Mouse (Mus musculus) adipocyte (in vitro differentiated cells): Measurements from ENCODE around the gene 9130023H24Rik.
A peak's percentile ranks its signal among the peaks of the same experiment; 100 is the strongest.

Experiments
- DNase-seq: peaks from one replicate; pipeline ENCODE4 v3.0.0-alpha.2; 2016; ENCODE audit warnings: low spot score

Gene 9130023H24Rik

DNA sequence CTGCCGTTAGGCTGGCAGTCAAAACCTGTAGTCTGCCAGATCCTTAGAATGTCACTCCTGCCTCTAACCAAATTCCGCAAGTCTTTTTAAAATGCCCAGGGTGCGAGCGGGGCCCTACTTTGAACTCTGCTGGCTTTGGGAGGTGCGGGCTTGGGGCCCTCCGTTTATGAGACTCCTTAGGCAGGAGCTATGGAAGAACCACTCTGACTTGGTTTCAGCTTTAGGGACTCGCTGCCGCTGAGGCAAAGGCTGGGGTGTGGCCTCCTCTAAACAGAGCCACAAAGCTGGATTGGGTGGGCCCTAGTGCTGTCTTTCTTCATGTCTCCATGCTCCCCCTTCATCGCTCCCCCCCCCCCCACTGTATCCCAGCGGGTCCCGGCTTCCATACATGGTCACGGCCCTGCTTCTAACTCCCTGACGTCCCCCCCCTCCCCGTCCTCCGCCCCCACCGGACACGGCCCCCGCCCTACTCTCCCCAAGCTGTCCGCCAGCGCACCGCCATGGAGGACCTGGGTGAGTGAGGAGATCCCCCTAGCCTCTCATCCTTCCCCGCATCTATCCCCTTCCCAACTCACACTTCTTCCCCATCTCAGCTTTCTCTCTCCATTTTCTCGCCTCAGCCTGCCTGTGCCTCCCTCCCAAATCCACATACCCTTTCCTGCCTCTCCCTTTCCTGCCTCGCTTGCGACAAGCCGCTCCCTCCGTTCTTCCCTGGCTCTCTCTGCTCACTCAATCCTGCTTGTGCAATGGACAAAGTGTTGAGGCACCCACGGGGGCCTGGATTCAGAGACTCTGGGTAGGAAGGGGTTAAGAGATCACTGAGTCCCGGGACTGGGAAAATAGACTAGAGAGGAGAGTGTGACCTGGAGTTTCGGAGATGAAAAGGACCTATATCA lies 8.9 kb upstream of the 9130023H24Rik start, which contains the start of gene Tgfb1i1:
Tgfb1i1 (plus strand) TSS at position 317 of the 896 bp plus-strand sequence.
- peak; percentile 54 for DNase-seq

DNA sequence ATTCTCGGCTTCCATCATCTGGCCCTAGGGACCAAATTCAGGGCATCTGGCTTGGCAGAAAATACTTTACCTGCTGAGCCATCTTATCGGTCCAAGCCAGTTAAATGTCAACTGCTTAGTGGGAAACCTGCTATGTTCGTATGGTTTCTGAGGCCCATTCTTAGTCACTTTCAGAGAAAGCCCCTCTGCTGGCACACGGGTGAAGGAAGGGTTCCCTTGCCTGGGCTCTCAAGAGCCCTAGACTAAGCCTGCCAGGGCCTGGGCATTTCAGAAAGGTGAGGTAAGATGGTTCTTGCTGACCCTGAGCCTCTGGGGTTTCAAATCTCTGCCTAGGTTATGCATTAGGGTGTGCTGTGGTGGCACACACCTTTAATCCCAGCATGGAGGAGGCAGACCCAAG lies 7.7 kb upstream of the 9130023H24Rik start:
- no peak for DNase-seq

DNA sequence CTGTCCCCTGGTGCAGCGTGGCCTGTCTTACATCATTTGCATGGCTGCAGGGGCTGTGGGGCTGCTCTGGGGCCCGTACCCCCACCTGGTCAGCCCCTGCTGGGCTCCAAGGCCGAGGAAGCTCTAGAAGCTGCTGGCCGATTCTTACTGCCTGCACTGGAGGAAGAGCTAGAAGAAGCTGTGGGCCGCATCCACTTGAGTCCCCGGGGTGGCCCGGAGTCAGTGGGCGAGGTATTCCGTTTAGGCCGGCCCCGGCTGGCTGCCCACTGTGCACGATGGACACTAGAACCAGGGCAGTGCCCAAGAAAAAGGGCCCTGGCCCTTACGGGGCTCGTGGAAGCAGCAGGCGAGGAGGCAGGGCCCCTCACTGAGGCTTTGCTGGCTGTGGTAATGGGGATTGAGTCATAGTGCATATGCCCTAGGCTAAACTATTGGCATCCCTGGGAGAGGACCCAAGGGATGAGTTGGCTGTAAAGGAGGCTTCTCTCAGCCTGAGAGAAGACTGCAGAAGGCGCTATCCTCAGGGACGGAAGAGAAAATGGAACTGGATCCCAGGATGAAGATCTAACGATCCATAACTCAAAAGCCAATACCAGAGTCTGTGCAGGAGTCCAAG lies 6.7 kb upstream of the 9130023H24Rik start:
- no peak for DNase-seq

DNA sequence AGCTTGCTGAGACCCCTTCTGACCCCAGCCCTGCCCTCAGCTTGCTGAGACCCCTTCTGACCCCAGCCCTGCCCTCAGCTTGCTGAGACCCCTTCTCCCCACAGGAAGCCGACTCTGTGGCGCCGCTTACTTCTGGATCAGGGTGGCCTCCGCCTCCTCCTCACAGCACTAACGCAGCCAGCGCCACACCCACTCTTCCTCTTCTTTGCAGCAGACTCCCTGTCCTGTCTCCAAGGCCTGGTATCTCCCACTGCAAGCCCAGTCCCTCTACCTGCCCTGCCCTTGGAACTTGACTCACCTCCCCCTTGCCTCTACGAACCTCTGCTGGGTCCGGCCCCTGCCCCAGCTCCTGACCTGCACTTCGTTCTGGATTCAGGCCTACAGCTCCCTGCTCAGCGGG lies 6.1 kb upstream of the 9130023H24Rik start:
- no peak for DNase-seq

DNA sequence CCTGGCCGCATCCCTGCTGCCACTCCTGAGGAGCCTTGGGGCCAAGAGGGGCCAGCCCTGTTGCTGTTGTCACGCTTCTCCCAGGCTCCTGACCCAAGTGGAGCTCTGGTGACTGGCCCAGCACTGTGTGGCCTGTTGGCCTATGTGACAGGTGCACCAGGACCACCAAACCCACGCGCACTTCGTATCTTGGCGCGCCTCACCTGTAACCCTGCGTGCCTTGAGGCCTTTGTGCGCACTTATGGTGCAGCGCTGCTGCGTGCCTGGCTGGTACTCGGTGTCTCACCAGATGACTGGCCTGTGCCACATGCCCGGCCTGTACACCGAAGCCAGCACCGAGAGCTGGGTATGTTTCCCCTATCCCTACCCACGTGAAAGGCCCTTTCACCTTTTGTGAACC lies 4.5 kb upstream of the 9130023H24Rik start:
- DNase-seq = no peak

DNA sequence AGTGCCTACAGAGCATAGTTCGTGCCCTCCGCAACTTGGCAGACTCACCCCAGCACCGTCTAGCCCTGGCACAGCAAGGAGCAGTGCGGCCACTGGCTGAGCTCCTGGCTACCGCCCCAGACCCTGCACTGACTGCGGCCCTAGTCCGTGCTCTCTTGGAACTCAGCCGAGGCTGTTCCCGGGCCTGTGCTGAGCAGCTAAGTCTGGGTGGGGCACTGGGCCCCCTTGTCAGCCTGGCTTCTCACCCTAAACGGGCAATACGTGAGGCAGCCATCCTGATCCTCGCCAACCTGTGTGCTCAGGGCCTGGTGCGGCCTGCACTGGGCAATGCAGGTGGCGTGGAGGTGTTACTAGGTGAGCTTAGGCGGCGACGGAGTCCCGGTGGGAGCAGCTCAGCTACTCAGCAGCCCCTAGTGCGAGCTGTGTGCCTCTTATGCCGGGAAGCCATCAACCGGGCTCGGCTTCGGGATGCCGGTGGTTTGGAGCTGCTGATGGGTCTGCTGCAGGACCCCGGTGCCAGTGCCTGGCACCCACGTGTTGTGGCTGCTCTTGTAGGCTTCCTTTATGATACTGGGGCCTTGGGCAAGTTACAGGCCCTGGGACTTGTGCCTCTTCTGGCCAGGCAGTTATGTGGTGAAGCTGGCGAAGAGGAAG lies 2.4 kb upstream of the 9130023H24Rik start:
- peak; percentile 18 for DNase-seq

DNA sequence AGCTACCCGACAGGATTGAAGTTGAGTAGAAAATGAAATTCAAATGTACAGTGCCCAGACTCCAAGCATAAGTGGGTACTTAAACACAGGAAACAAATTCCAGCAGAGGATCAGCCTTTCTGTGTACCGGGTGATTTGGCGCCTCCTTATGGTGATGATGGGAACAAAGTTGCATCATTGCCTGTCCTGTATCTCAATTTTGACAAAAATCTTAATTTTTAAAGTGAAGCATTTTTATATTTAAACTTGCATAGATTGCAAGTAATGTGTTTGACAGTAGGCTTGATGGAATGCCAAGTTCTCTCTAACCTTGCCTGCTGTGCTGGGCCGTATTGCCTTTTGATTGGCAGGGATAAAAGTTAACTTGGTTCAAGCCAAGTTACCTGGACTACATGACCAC lies 1.2 kb upstream of the 9130023H24Rik start:
- DNase-seq = peak; percentile 68

DNA sequence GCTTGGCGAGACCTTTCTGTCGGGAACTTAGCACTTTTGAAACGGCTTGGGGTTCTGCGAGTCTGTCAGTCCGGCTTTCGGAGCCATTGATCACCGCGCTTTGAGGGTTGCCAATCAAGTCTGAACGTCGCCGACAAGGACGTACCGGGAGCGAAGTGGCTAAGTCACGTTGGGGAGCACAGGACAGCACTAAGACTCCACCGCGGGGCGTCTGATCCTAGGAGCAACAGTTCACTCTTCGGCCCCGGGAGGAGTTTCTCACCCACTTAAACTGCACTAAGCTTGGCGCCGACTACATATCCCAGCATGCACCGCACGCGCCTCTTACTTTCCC lies 271 bp downstream of the 9130023H24Rik start:
- DNase-seq = no peak

DNA sequence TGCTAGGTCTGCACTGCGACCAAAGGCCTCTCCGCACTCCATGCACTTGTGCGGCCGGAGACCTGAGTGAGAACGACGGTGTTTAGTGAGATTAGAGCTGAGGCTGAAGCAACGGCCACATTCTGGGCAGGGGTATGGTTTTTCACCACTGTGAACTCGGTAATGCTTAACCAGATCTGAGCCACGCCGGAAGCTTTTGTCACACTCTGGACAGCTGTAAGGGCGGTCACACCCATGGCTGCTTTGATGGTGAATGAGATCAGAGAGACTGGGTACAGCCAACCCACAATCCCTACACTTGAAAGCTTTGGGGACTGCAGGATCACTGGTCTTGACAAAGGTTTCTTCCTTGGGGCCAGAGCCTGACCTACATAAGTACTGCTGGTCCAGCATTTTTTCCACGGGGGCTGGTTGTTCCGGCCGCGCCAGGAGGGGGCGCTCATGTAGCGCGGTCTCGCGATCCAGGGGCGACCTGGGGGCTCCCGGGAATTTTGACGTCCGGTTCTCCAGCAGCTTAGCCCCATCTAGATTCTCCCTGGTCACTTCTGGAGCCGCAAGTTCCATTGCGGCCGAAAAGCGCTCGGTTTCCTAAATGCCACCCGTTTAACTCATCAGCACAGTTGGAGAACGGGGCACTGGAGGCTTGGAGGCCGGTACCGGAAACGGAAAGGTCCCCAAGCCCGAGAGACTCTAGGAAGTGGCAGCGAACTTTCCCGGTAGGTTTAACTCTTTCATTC lies 807 bp downstream of the 9130023H24Rik start, which contains the start of gene Armc5:
Armc5 (plus strand) TSS at position 487 of the 737 bp plus-strand sequence.
- DNase-seq = peak; percentile 77

DNA sequence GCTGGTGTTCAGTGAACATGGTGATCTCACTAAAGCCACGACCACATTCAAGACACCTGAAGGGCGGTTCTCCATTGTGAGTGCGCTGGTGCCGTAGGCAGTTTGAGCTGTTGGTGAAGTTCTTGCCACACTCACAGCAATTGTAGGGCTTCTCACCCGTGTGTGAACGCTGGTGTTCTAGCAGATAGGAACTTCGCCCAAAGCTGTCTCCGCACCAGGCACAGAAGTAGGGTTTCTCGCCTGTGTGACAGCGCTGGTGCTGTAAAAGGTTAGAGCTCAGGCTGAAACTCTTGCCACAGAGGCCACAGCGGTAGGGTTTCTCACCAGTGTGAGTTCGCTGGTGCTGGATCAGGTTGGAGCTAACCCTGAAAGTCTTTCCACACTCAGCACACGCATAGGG lies 1.4 kb downstream of the 9130023H24Rik start:
- no peak for DNase-seq

DNA sequence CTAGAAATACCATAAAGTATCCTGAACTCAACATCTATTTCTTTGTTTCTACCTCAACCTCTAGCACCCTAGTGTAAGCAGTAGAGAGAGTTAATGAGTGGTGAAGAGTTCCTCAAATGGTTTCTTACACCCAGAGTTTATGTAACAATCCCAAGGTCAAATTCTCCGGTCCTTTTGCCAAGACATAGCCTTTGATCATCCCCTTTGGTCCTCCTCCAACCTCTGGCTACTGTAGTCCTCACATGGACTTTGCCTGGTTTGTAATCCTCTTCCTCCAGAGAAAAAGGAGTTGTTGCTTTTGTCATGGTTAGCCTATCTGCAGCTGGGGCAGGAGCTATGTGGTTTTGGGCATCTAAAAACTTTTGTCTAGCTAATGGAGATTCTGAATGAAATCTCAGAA lies 2.4 kb downstream of the 9130023H24Rik start:
- DNase-seq = no peak

DNA sequence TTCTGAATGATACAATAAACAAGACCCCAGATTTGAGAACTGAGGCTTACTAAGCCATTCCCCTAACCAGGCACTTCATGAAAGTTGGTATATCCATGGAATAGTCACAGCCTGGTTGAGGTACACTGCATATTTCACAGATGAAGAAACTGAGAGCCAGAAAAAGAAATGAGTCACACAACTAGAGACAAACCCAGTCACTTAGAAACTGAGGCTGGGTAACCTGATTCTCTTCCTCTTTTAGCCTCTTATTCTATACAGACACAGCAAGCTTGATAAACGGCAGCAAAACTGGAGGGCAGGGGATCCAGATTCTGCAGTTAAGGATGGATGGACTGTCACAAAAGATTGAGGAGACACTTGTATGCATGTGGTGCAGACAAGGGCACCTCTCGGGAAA lies 3.0 kb downstream of the 9130023H24Rik start:
- no peak for DNase-seq

DNA sequence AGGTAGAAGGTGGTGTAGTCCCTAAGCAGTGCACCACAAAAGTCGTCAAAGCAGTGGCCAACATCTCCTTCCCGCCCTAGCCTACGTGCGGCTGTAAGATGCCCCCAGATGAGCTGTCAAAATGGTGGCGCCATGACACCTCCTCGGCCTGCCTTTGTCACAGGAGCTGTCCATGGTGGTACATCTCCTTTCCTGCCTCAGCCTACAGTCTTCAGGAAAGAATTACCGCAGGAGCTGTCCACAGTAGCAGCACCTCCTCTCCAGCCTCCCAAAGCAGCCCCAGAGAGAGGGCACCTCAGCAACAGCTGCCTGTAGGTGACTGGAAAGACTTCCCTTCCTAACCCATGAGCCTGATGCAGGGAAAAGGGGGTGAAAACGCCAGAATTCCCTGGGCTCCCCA lies 6.1 kb downstream of the 9130023H24Rik start:
- DNase-seq = no peak

DNA sequence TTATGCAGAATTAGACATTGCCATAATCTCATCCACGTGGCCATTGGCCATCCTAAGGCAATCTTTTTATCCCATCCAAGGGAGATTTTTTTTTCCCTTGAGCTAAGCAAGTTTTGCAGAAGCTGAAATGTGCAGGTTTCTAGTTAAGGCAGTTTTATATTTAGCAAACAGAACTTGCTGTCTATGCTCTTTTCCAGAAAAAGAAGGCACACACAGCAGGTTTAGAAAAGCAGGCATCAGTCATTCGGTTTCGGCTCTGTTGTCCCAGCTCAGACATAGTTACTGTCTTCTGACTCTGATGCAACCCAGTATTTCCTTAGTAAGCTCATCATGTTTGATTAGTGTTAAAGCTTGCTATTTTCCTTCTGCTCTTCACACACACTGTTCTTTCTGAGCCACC lies 16.9 kb downstream of the 9130023H24Rik start:
- no peak for DNase-seq

DNA sequence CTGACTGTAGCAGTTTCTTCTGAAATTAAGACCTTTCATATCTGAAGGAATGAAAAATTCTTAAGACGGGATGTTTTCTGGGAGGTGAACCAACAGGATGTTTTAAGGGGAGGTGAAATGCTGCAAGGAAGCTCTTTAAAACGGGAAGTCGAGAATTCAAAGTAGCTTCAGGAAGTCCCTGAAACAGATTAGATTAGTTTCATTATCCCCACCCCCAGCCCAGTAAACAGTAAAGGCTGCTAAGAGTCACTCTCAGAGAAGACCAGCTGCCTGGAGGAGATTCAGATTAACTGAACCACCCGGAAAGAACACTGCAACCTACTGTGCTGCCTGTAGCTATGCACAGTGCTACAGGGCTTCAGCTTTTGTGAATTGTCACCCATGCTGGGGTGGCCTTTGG lies 17.9 kb downstream of the 9130023H24Rik start:
- DNase-seq = no peak

DNA sequence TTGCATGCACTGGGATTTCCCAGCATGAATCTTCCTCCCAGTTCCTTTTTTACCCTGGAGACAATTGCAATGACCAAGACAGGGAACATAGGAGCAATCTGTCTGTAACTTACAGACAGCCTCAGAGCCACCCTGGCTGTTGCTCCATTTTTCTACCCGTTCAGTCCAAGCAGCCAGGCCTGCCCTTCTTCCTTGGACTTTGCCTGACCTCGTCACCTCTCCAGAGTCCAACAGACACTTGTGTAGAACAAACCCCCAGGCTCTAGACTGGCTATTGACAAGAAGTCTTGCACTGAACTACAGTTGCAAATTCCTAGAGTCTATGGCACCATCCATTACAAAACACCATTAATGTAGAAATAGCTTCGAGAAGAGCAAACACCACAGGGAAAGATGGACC lies 28.0 kb downstream of the 9130023H24Rik start:
- DNase-seq = no peak

DNA sequence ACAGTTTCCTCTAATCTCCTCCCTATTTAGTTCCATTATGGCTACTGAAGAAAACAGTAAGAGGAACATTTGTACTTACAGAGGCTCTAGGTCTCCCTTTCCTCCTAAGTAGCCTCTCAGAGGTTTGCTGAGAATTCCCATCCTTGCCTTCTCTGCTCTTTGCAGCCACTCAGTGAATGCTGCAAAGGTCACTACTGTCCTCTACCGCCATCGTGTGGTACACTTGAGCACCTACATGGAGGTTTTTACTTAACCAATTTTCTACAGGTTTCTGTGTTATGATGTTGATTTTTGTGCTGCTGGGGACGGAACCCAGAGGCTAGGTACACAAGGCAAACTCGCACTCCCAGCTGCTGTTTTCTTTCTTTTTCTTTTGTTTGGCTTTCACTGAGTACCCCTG lies 29.6 kb downstream of the 9130023H24Rik start:
- peak; percentile 76 for DNase-seq

DNA sequence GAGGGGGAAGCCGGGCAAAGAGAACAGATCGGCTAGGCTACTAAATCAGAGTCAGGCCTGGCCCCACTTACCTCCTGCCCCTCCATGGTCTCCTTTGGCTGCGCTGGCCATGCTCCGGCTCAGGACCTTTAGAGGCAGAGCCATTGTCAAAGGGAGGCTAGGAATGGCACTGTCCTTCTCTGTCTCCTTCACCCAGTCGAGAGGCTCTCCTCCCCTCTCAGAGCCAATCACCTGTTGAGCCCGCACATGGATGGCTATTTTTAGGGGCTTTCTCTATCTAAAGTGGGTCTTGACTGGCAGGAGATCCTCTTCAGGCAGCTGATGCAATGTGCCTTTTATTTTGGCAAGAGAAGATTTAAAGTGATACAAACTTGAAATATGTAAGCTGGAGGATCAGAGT lies 31.7 kb downstream of the 9130023H24Rik start, which contains the start of gene Cox6a2:
Cox6a2 (minus strand) TSS at position 236 of the 400 bp plus-strand sequence.
- no peak for DNase-seq

DNA sequence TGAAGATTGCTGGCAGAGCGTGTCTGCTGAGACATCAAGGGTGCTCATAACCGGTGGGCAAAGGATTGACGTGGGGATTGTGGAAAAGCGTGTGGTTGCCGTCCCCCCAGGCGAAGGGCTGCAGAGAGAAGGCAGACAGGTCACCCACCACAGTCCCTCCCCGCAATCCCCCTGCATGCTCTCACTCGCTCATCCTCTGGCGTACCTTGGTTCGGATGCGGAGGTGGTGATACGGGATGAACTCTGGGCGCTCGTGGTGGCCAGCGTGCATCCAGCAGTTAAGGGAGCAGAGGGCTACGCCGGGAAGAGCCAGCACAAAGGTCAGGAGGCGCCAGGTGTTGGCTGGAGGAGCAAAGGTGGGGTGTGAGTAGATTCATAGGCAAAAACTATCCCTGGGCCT lies 32.1 kb downstream of the 9130023H24Rik start:
- DNase-seq = no peak

DNA sequence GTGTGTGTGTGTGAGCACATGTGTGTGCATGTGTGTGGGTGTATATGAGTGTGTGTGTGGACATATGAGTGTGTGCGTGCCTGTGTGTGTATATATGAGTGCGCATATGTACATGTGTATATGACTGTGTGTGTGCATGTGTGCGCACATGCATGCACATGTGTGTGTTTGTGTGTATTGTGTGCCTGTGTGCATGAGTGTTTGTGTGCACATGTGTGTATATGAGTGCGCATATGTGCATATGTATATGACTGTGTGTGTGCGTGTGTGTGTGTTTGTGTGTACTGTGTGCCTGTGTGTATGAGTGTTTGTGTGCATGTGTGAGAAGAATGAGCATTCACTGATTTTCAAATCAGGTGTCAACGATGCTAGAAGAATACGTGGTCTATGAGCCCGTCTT lies 33.7 kb downstream of the 9130023H24Rik start:
- DNase-seq = no peak

DNA sequence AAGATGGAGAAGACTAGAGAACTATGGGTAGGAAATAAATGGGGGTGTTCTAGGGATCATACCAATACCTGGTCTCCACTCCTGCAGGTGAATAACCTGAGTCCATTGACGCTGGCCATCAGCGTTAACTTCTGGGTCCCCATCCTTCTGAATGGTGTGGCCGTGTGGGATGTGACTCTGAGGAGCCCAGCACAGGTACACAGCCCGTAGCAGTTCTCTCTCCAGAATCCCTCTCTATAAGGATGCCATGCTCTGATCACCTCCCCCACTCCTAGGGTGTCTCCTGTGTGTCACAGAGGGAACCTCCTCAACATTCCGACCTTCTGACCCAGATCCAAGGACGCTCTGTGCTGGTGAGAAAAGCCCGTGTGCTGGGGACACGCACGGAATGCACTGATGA lies 34.8 kb downstream of the 9130023H24Rik start:
- DNase-seq = no peak

DNA sequence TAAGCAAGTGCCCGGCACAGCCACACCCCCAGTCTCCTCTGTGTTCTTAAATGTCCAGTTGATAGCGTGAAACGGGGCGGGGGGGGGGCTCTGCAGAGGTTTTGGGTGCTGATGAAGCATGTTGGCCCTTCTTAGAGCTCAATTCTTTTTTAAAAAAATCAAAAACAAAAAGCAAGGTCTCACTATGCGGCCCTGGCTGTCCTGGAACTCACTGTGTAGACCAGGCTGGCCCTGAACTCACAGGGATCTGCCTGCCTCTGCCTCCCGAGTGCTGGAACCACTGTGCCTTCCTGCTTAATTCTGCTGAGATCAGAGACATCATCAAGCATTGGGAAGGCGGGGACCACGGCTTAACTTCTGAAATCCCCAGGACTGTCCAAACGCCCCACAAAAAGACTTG lies 36.2 kb downstream of the 9130023H24Rik start:
- DNase-seq = no peak
